Mouse (Mus musculus): ENCODE measurements around the gene Stox1.

- TF ChIP-seq POLR2A (IDR thresholded peaks at IDR 0.05; ENCODE audit: low read depth, low read length) (no peak), CTCF (conservative IDR thresholded peaks at IDR 0.05; ENCODE audit: insufficient read depth, insufficient read length, low read depth, low read length) (no peak)
Observed at GRCm38 (mm10) chr10:62650881-62651810, 74.8 kb downstream of the Stox1 start, which contains the start of gene Ddx50.

All from kidney, adult 2 months (tissue).